Mouse (Mus musculus): ENCODE measurements around the gene Slc19a1. TPM values are rescaled to one million over a fixed set of nuclear protein-coding genes. Genes with fewer than 3 reads are reported as not detected.

Gene Slc19a1
- polyA plus RNA-seq, 2 experiments, result 13.6 to 19.3 TPM

DNA sequence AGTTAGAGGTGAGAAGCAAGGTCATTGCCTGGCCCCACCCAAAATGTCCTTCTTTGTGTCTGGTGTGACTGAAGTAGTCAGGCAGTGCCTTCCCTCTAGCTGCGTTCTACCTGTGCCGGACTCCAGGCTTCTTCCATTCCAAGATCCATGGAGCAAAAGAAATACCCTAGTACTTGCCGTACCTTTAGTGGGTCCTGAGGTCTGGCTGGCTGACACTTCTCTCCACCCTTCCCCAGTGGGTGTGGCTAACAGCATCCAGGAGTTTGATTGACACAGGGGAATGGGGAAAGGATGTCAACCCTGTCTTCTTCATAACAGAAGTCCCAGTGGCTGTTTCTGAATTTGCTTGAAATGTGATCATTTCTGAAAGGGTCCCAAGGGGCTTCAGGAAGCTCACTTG, 16.6 kb downstream of the Slc19a1 start:
- no peak overlapping the region for H3K4me2 ChIP-seq (ENCODE audit: low read depth)
- ATAC-seq (ENCODE audit: insufficient read depth), result no peak
- H3K9ac ChIP-seq (replicated peaks), result no peak overlapping the region
- H3K27me3 ChIP-seq (ENCODE audit: control insufficient read depth, insufficient read depth, low read length), result no peaks in the 10 kb centered on the region
- no peak for DNase-seq (ENCODE audit: low read depth in 3 of 3, low spot score in 3 of 3)
- H3K9me3 ChIP-seq (ENCODE audit: control insufficient read depth, low read length), result no peaks in the 10 kb centered on the region
- H3K27ac ChIP-seq, result no peak overlapping the region
- no peaks in the 10 kb centered on the region for H3K4me1 ChIP-seq (replicated peaks; ENCODE audit: control insufficient read depth in 2 of 2, insufficient read depth in 2 of 2, low read length in 1 of 2)
- WGBS (ENCODE audit: insufficient replicate concordance), result 66% methylated on average over 3 of the region's 3 CpGs
- TF ChIP-seq CTCF (IDR thresholded peaks at IDR 0.05; ENCODE audit: low read depth), result no peak
- TF ChIP-seq EP300 (IDR thresholded peaks at IDR 0.05; ENCODE audit: low read depth), result no peak
- peaks cover 2% of the 10 kb centered on the region for H3K36me3 ChIP-seq (replicated peaks; ENCODE audit: control insufficient read depth, insufficient read depth, low read depth)
- no peak overlapping the region for H3K4me3 ChIP-seq (ENCODE audit: insufficient read depth in 1 of 2, low read depth in 2 of 2, low read length in 2 of 2)

- Histone ChIP-seq H3K27me3 (ENCODE audit: control insufficient read depth, insufficient read depth, low read length) (no peaks in the 10 kb centered on the region), H3K27ac (no peak overlapping the region), H3K4me2 (ENCODE audit: low read depth) (no peak overlapping the region), H3K36me3 (replicated peaks; ENCODE audit: control insufficient read depth, insufficient read depth, low read depth) (no peaks in the 10 kb centered on the region), H3K9me3 (ENCODE audit: control insufficient read depth, low read length) (no peaks in the 10 kb centered on the region), H3K9ac (replicated peaks) (no peak overlapping the region), H3K4me3 (ENCODE audit: insufficient read depth in 1 of 2, low read depth in 2 of 2, low read length in 2 of 2) (no peak overlapping the region), H3K4me1 (replicated peaks; ENCODE audit: control insufficient read depth in 2 of 2, insufficient read depth in 2 of 2, low read length in 1 of 2) (peaks cover 0 to 3% of the 10 kb centered on the region in 2 experiments; a peak in 1 of 4 replicates)
- WGBS (ENCODE audit: insufficient replicate concordance), result 71% methylated on average over 10 of the region's 10 CpGs
- TF ChIP-seq EP300 (IDR thresholded peaks at IDR 0.05; ENCODE audit: low read depth) (no peak), CTCF (IDR thresholded peaks at IDR 0.05; ENCODE audit: low read depth) (no peak)
- DNase-seq (ENCODE audit: low read depth in 3 of 3, low spot score in 3 of 3), result no peak
- ATAC-seq (ENCODE audit: insufficient read depth), result no peak
These were observed 24.7 kb downstream of the Slc19a1 start for GRCm38 (mm10) chr10:77056768-77057167.

DNA sequence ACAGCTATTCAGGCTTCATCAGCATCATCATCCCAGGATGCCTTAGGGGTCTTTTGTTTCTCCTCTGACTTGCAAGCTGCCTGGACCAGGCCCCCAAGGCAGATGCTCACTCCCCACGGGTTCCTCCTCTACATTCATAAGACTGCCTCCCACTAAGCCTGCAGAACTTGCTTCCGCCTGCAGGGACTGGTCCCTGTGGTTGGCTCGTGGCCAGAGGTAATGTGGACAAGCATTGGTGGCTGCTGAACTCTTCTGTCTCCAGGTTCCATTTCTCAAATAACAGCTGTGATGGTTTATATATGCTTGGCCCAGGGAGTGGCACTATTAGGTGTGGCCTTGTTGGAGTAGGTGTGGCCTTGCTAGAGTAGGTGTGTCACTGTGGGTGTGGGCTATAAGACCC, 29.4 kb downstream of the Slc19a1 start:
- H3K27ac ChIP-seq, result no peak overlapping the region
- no peak for DNase-seq (ENCODE audit: low read depth in 3 of 3, low spot score in 3 of 3)
- peaks cover 0 to 3% of the 10 kb centered on the region in 2 experiments; a peak in 1 of 4 replicates for H3K4me1 ChIP-seq (replicated peaks; ENCODE audit: control insufficient read depth in 2 of 2, insufficient read depth in 2 of 2, low read length in 1 of 2)
- H3K4me2 ChIP-seq (ENCODE audit: low read depth), result no peak overlapping the region
- no peaks in the 10 kb centered on the region; the same call in 1 of the 2 replicates for H3K36me3 ChIP-seq (replicated peaks; ENCODE audit: control insufficient read depth, insufficient read depth, low read depth)
- ATAC-seq (ENCODE audit: insufficient read depth), result peak; percentile 26; the same call in 1 of the 2 replicates
- 55% methylated on average over 3 of the region's 3 CpGs for WGBS (ENCODE audit: insufficient replicate concordance)
- H3K9ac ChIP-seq (replicated peaks), result no peak overlapping the region
- TF ChIP-seq CTCF (IDR thresholded peaks at IDR 0.05; ENCODE audit: low read depth) (no peak), EP300 (IDR thresholded peaks at IDR 0.05; ENCODE audit: low read depth) (no peak)
- no peaks in the 10 kb centered on the region for H3K27me3 ChIP-seq (ENCODE audit: control insufficient read depth, insufficient read depth, low read length)
- no peaks in the 10 kb centered on the region for H3K9me3 ChIP-seq (ENCODE audit: control insufficient read depth, low read length)
- no peak overlapping the region for H3K4me3 ChIP-seq (ENCODE audit: insufficient read depth in 1 of 2, low read depth in 2 of 2, low read length in 2 of 2)

DNA sequence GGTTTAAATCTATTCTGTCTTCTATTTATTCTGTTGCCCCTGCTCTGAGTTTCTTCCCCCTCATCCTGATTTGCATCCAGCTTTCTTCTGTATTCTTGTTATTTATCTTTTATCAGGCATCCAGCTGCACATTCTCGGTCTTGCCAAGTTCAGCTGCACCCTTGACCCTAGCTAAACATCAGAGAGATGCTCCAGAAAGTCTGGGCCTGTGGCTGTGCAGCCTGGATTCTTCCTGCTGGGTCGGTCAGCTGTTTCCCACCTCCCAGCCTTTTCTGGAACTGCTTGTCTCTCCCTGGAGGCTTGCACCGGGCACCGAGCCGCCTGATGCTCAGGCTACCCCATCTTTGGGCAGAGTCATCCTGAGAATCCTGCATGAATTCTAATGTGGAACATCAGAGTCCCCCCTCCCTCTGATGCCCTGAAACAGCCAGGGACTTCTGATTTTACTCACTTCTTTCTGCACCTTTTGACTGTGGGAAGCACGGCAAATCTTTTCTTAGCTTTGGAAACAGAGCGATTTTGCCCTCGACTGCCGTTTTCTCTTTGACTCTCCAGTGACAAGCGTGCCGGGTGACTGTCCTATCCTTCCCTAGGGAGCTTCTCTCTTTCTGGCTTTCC, 30.5 kb downstream of the Slc19a1 start:
- WGBS (ENCODE audit: insufficient replicate concordance), result 74% methylated on average over 11 of the region's 11 CpGs
- TF ChIP-seq CTCF (IDR thresholded peaks at IDR 0.05; ENCODE audit: low read depth) (no peak), EP300 (IDR thresholded peaks at IDR 0.05; ENCODE audit: low read depth) (no peak)
- H3K4me1 ChIP-seq (replicated peaks; ENCODE audit: control insufficient read depth in 2 of 2, insufficient read depth in 2 of 2, low read length in 1 of 2), result peaks cover 0 to 4% of the 10 kb centered on the region in 2 experiments; a peak in 2 of 4 replicates
- H3K4me2 ChIP-seq (ENCODE audit: low read depth), result no peak overlapping the region
- ATAC-seq (ENCODE audit: insufficient read depth), result no peak
- H3K9me3 ChIP-seq (ENCODE audit: control insufficient read depth, low read length), result no peaks in the 10 kb centered on the region
- H3K9ac ChIP-seq (replicated peaks), result no peak overlapping the region
- no peak overlapping the region for H3K27ac ChIP-seq
- H3K4me3 ChIP-seq (ENCODE audit: insufficient read depth in 1 of 2, low read depth in 2 of 2, low read length in 2 of 2), result no peak overlapping the region
- H3K36me3 ChIP-seq (replicated peaks; ENCODE audit: control insufficient read depth, insufficient read depth, low read depth), result no peaks in the 10 kb centered on the region; the same call in 1 of the 2 replicates
- no peak for DNase-seq (ENCODE audit: low read depth in 3 of 3, low spot score in 3 of 3)
- H3K27me3 ChIP-seq (ENCODE audit: control insufficient read depth, insufficient read depth, low read length), result no peaks in the 10 kb centered on the region

DNA sequence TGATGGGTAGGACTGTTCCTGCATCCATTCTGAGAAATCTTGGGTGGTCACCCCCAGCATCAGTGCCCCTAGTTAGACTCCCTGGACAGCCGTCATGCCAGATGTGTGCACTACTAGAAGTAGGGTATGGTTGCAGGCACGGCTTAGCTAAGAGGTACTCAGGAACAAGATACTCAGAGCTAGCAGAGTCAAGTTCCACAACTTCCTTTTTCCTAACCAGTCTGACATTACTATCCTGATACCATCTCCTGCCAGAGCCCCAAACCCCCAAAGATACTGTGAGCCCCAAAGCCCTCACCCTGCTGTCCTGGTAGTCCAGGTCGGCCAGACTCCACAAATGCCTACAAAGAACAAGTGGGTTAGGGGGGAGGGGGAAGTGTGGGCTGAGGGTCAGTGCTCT, 32.2 kb downstream of the Slc19a1 start:
- ATAC-seq (ENCODE audit: insufficient read depth), result no peak
- no peak overlapping the region for H3K27ac ChIP-seq
- no peaks in the 10 kb centered on the region; the same call in 1 of the 2 replicates for H3K36me3 ChIP-seq (replicated peaks; ENCODE audit: control insufficient read depth, insufficient read depth, low read depth)
- DNase-seq (ENCODE audit: low read depth in 3 of 3, low spot score in 3 of 3), result no peak
- TF ChIP-seq CTCF (IDR thresholded peaks at IDR 0.05; ENCODE audit: low read depth) (no peak), EP300 (IDR thresholded peaks at IDR 0.05; ENCODE audit: low read depth) (no peak)
- H3K27me3 ChIP-seq (ENCODE audit: control insufficient read depth, insufficient read depth, low read length), result no peaks in the 10 kb centered on the region
- peaks cover 11 to 19% of the 10 kb centered on the region in 2 experiments for H3K4me1 ChIP-seq (replicated peaks; ENCODE audit: control insufficient read depth in 2 of 2, insufficient read depth in 2 of 2, low read length in 1 of 2)
- WGBS (ENCODE audit: insufficient replicate concordance), result 31% methylated on average over 3 of the region's 3 CpGs
- no peak overlapping the region for H3K4me2 ChIP-seq (ENCODE audit: low read depth)
- H3K9me3 ChIP-seq (ENCODE audit: control insufficient read depth, low read length), result no peaks in the 10 kb centered on the region
- no peak overlapping the region for H3K9ac ChIP-seq (replicated peaks)
- H3K4me3 ChIP-seq (ENCODE audit: insufficient read depth in 1 of 2, low read depth in 2 of 2, low read length in 2 of 2), result no peak overlapping the region

All from liver, embryonic 14.5 days (tissue).